28 mouse cellular contexts compared by ENCODE assay signal in the genomic region with DNA sequence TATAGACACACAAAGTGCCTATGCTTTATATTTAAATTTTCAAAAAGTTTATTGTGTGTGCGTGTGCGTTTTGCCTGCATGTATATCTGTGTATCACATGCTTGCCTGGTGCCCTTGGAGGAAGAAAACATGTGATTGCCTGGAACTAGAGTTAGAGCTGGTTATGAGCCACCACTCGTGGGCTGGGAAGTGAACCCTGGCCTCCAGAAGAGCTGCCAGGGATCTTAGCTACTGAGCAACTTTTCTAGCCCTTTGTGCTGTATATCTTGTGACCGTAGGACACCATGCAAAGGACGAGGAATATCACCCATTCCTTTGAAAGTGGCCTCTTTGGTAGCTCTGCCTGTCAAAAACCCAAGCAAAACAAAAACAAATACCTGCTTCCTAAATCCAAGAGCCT. TPM values are rescaled to one million over a fixed set of nuclear protein-coding genes. Genes with fewer than 3 reads are reported as not detected.
DNase-seq lines count a peak whose midpoint lies in the region; ATAC-seq lines count a peak whose summit lies in the region.
"Had no signal": no experiment of that assay in that cellular context is flagged by ENCODE, and none has a peak within 500 bp of the region (broad histone marks: within the 10 kb centered on the region; RNA-seq: fewer than 3 reads in every experiment).

No protein-coding gene starts in this region.

- intact Hi-C loops in heart, postnatal 36 days (cut with DNase I): no loop called here

- H3K27ac ChIP-seq in heart, embryonic 15.5 days: 0 out of 2 replicates have a peak overlapping the region, but pooled peaks have one; percentile 10
- H3K27ac ChIP-seq in intestine, embryonic 15.5 days: 0 out of 2 replicates have a peak overlapping the region, but pooled peaks have one; percentile 6
- H3K27ac ChIP-seq in intestine, embryonic 16.5 days (ENCODE audit: low read length): peak overlapping the region; percentile 72
- no peak overlapping the region for H3K27ac ChIP-seq in forebrain, embryonic 15.5 days (replicated peaks)
- H3K27ac ChIP-seq: embryonic facial prominence, embryonic 12.5 days; embryonic facial prominence, embryonic 15.5 days; forebrain, embryonic 12.5 days; heart, embryonic 10.5 days; hindbrain, embryonic 12.5 days; hindbrain, embryonic 15.5 days had no signal

- no peaks in the 10 kb centered on the region for H3K36me3 ChIP-seq in heart, embryonic 15.5 days
- no peaks in the 10 kb centered on the region for H3K36me3 ChIP-seq in intestine, embryonic 15.5 days
- H3K36me3 ChIP-seq in intestine, embryonic 16.5 days (ENCODE audit: control insufficient read depth, insufficient read depth, low read length): no peaks in the 10 kb centered on the region
- H3K36me3 ChIP-seq in forebrain, embryonic 15.5 days: no peaks in the 10 kb centered on the region
- H3K36me3 ChIP-seq: embryonic facial prominence, embryonic 12.5 days; embryonic facial prominence, embryonic 15.5 days; forebrain, embryonic 12.5 days; heart, embryonic 10.5 days; hindbrain, embryonic 12.5 days; hindbrain, embryonic 15.5 days had no signal

- H3K9ac ChIP-seq in heart, embryonic 15.5 days: no peak overlapping the region
- no peak overlapping the region for H3K9ac ChIP-seq in intestine, embryonic 15.5 days
- no peak overlapping the region for H3K9ac ChIP-seq in intestine, embryonic 16.5 days (ENCODE audit: low read depth, low read length)
- no peak overlapping the region for H3K9ac ChIP-seq in forebrain, embryonic 15.5 days (replicated peaks)
- H3K9ac ChIP-seq: embryonic facial prominence, embryonic 12.5 days; embryonic facial prominence, embryonic 15.5 days; forebrain, embryonic 12.5 days; hindbrain, embryonic 12.5 days; hindbrain, embryonic 15.5 days had no signal

- no peak for ATAC-seq in heart, embryonic 15.5 days (replicated peaks; ENCODE audit: insufficient number of reproducible peaks, insufficient read depth, low FRiP score, low read depth)
- ATAC-seq in intestine, embryonic 15.5 days: no peak
- ATAC-seq in intestine, embryonic 16.5 days: peak; percentile 14; the same call in 1 of the 2 replicates
- no peak for ATAC-seq in forebrain, embryonic 15.5 days (replicated peaks)
- ATAC-seq in erythroblast, adult 5-6 weeks (replicated peaks; ENCODE audit: low FRiP score, poor library complexity, severe bottlenecking): no peak
- ATAC-seq: CD4-positive, CD25-positive, alpha-beta regulatory T cell, adult 4 months; forebrain, embryonic 16.5 days had no signal

- H3K4me3 ChIP-seq in heart, embryonic 15.5 days: no peak overlapping the region
- no peak overlapping the region for H3K4me3 ChIP-seq in intestine, embryonic 15.5 days (replicated peaks)
- H3K4me3 ChIP-seq in intestine, embryonic 16.5 days (ENCODE audit: low read length): no peak overlapping the region
- no peak overlapping the region for H3K4me3 ChIP-seq in forebrain, embryonic 15.5 days
- H3K4me3 ChIP-seq: embryonic facial prominence, embryonic 12.5 days; embryonic facial prominence, embryonic 15.5 days; erythroblast, embryonic 14.5 days; forebrain, embryonic 12.5 days; heart, embryonic 10.5 days; hindbrain, embryonic 12.5 days; hindbrain, embryonic 15.5 days had no signal

- H3K4me2 ChIP-seq in heart, embryonic 15.5 days: no peak overlapping the region
- H3K4me2 ChIP-seq in intestine, embryonic 15.5 days (replicated peaks): no peak overlapping the region
- no peak overlapping the region for H3K4me2 ChIP-seq in intestine, embryonic 16.5 days (ENCODE audit: low read depth, low read length)
- no peak overlapping the region for H3K4me2 ChIP-seq in forebrain, embryonic 15.5 days (replicated peaks)
- H3K4me2 ChIP-seq: embryonic facial prominence, embryonic 12.5 days; embryonic facial prominence, embryonic 15.5 days; forebrain, embryonic 12.5 days; hindbrain, embryonic 12.5 days; hindbrain, embryonic 15.5 days had no signal

- H3K4me1 ChIP-seq in heart, embryonic 15.5 days (replicated peaks): peaks cover 18% of the 10 kb centered on the region
- peaks cover 19% of the 10 kb centered on the region for H3K4me1 ChIP-seq in intestine, embryonic 15.5 days (replicated peaks)
- H3K4me1 ChIP-seq in intestine, embryonic 16.5 days (ENCODE audit: control insufficient read depth, insufficient read depth, low read length): peaks cover 20% of the 10 kb centered on the region
- H3K4me1 ChIP-seq in forebrain, embryonic 15.5 days: no peaks in the 10 kb centered on the region
- H3K4me1 ChIP-seq: forebrain, embryonic 12.5 days; hindbrain, embryonic 12.5 days; hindbrain, embryonic 15.5 days had no signal

- H3K9me3 ChIP-seq in heart, embryonic 15.5 days (replicated peaks): no peaks in the 10 kb centered on the region
- H3K9me3 ChIP-seq in intestine, embryonic 15.5 days: no peaks in the 10 kb centered on the region
- no peaks in the 10 kb centered on the region for H3K9me3 ChIP-seq in intestine, embryonic 16.5 days (ENCODE audit: control insufficient read depth, low read length)
- no peaks in the 10 kb centered on the region for H3K9me3 ChIP-seq in forebrain, embryonic 15.5 days
- H3K9me3 ChIP-seq: embryonic facial prominence, embryonic 12.5 days; embryonic facial prominence, embryonic 15.5 days; forebrain, embryonic 12.5 days; heart, embryonic 10.5 days; hindbrain, embryonic 12.5 days; hindbrain, embryonic 15.5 days had no signal

- no peak for DNase-seq in heart, postnatal 36 days
- DNase-seq in kidney, postnatal 10 days: peak; percentile 14
- no peak for DNase-seq in kidney, postnatal 14 days
- DNase-seq: adrenal gland, adult 2 months; adrenal gland, postnatal 14 days; cerebellum, adult 11 months; cerebellum, adult 2 months; cerebellum, adult 9-11 months; cerebellum, postnatal 25 days; gastrocnemius, postnatal 10 days; heart, postnatal 14 days had no signal

- no peaks in the 10 kb centered on the region for H3K27me3 ChIP-seq in heart, embryonic 15.5 days
- H3K27me3 ChIP-seq in intestine, embryonic 15.5 days (replicated peaks): no peaks in the 10 kb centered on the region
- no peaks in the 10 kb centered on the region for H3K27me3 ChIP-seq in intestine, embryonic 16.5 days (replicated peaks; ENCODE audit: control insufficient read depth, insufficient read depth, low read length)
- H3K27me3 ChIP-seq in forebrain, embryonic 15.5 days: no peaks in the 10 kb centered on the region
- H3K27me3 ChIP-seq: embryonic facial prominence, embryonic 12.5 days; embryonic facial prominence, embryonic 15.5 days; forebrain, embryonic 12.5 days; hindbrain, embryonic 12.5 days; hindbrain, embryonic 15.5 days had no signal

- 82% methylated on average over 5 of the region's 5 CpGs for WGBS in heart, embryonic 15.5 days
- WGBS in intestine, embryonic 15.5 days: 71% methylated on average over 5 of the region's 5 CpGs
- 79% methylated on average over 5 of the region's 5 CpGs for WGBS in intestine, embryonic 16.5 days
- WGBS in forebrain, embryonic 15.5 days: 84% methylated on average over 5 of the region's 5 CpGs

RNA-seq across cellular contexts. Expression of a gene that starts 14.4 kb away (rescaled TPM):
- polyA plus RNA-seq in heart, embryonic 15.5 days (2015; fragmentation: Nextera tagmentation; extraction: Ambion mirVana): 0.09 and 0.25 TPM in 2 replicates
- total RNA-seq in heart, postnatal 36 days (2021): under 1 TPM in 1 of 2 experiments, not detected in 1; 0.08 TPM
- 5.8 and 6.1 TPM in 2 replicates for polyA plus RNA-seq in intestine, embryonic 15.5 days (2015; fragmentation: Nextera tagmentation; extraction: Ambion mirVana)
- 5.2 and 7.6 TPM in 2 replicates for polyA plus RNA-seq in intestine, embryonic 16.5 days (2015; fragmentation: Nextera tagmentation; extraction: Ambion mirVana)
- polyA plus RNA-seq in forebrain, embryonic 15.5 days (2015; fragmentation: Nextera tagmentation; extraction: Ambion mirVana): 0.08 TPM in 1 of 2 replicates, not detected in the other
- total RNA-seq in erythroblast, adult 5-6 weeks (2015; ENCODE audit: low replicate concordance): not detected in 2 replicates
- total RNA-seq in erythroblast, adult 5-6 weeks (2017; ENCODE audit: low replicate concordance): not detected in 2 replicates
- total RNA-seq: common myeloid progenitor, adult 5-6 weeks; heart, postnatal 14 days; hematopoietic stem cell, adult 5-6 weeks; MEL had no signal
- polyA plus RNA-seq: adrenal gland, adult 2 months; CD4-positive, CD25-positive, alpha-beta regulatory T cell, adult 4 months; forebrain, embryonic 16.5 days; hindbrain, embryonic 15.5 days had no signal
